Mouse (Mus musculus) liver, adult 2 months (tissue): ENCODE data around the gene Thrsp. TPM values are rescaled to one million over a fixed set of nuclear protein-coding genes. Genes with fewer than 3 reads are reported as not detected.
"Not testable (repeated sequence)": the region's sequence is repeated elsewhere in the genome, so short reads cannot be mapped to it uniquely, and the experiment has no call there.

Experiments used
- DNase-seq: peaks from one replicate; pipeline ENCODE4 v3.0.0-alpha.2; 2011; ENCODE audit warnings: low read depth, low spot score; ENCODE audit errors: extremely low read depth
- H3K27ac ChIP-seq: fragments of 200-500 bp; replicated peaks from 2 replicates; pipeline ENCODE4 v1.5.1; 2012; ENCODE audit warnings: low read depth, mild to moderate bottlenecking, control low read depth, inconsistent platforms, low read length; ENCODE audit not compliant: insufficient read depth
- H3K27me3 ChIP-seq: fragments of 200-500 bp; 2 replicates; pipeline ENCODE4 v1.6.1; 2012; ENCODE audit warnings: mild to moderate bottlenecking, moderate library complexity, low read length, inconsistent platforms; ENCODE audit not compliant: control insufficient read depth, insufficient read depth
- H3K36me3 ChIP-seq: fragments of 200-500 bp; 2 replicates; pipeline ENCODE4 v1.6.1; 2012; ENCODE audit warnings: low read length, inconsistent platforms; ENCODE audit not compliant: control insufficient read depth, insufficient read depth
- H3K4me1 ChIP-seq: fragments of 200-500 bp; 2 replicates; pipeline ENCODE4 v1.6.1; 2011; ENCODE audit warnings: low read length; ENCODE audit not compliant: control insufficient read depth, insufficient read depth
- H3K4me3 ChIP-seq: fragments of 200-500 bp; 2 replicates; pipeline ENCODE4 v1.5.1; 2011; ENCODE audit warnings: low read depth, mild to moderate bottlenecking, control low read depth, low read length, moderate library complexity; ENCODE audit not compliant: insufficient read depth
- H3K79me2 ChIP-seq: fragments of 200-500 bp; 2 replicates; pipeline ENCODE4 v1.6.1; 2012; ENCODE audit warnings: inconsistent platforms, mild to moderate bottlenecking, low read length, moderate library complexity; ENCODE audit not compliant: control insufficient read depth, insufficient read depth
- H3K9ac ChIP-seq: fragments of 200-500 bp; 2 replicates; pipeline ENCODE4 v1.6.1; 2012; ENCODE audit warnings: low read depth, mild to moderate bottlenecking, control low read depth, inconsistent platforms, low read length
- CTCF ChIP-seq: fragments of 200-500 bp; IDR thresholded peaks from 2 replicates; pipeline ENCODE4 v1.5.1; 2011; ENCODE audit warnings: low read depth, low read length, control low read depth
- POLR2A ChIP-seq: fragments of 200-500 bp; IDR thresholded peaks from 2 replicates; pipeline ENCODE4 v1.6.1; 2011; ENCODE audit warnings: low read length, control low read depth; ENCODE audit not compliant: insufficient read depth; ENCODE audit errors: extremely low read depth
- WGBS: fragments of 180-500 bp; shearing (Covaris S2); methylation state at CpG from one replicate; pipeline ENCODE4 v1.1.7; 2018; 5-methylcytosine and 5-hydroxymethylcytosine counted together
- polyA plus RNA-seq: library from polyadenylated mRNA; depleted of rRNA; stranded (reverse); fragments of >200 nt; gene quantifications from 2 replicates; pipeline ENCODE4 v1.2.3, GENCODE M21; 2012; rRNA removed
- total RNA-seq: library from RNA; depleted of rRNA; stranded (reverse); fragments of >200 nt; gene quantifications from 2 replicates; pipeline ENCODE4 v1.2.3, GENCODE M21; 2014; rRNA removed

Gene Thrsp
- total RNA-seq (292 and 1,156 TPM in 2 replicates), polyA plus RNA-seq (247 and 275 TPM in 2 replicates)

DNA sequence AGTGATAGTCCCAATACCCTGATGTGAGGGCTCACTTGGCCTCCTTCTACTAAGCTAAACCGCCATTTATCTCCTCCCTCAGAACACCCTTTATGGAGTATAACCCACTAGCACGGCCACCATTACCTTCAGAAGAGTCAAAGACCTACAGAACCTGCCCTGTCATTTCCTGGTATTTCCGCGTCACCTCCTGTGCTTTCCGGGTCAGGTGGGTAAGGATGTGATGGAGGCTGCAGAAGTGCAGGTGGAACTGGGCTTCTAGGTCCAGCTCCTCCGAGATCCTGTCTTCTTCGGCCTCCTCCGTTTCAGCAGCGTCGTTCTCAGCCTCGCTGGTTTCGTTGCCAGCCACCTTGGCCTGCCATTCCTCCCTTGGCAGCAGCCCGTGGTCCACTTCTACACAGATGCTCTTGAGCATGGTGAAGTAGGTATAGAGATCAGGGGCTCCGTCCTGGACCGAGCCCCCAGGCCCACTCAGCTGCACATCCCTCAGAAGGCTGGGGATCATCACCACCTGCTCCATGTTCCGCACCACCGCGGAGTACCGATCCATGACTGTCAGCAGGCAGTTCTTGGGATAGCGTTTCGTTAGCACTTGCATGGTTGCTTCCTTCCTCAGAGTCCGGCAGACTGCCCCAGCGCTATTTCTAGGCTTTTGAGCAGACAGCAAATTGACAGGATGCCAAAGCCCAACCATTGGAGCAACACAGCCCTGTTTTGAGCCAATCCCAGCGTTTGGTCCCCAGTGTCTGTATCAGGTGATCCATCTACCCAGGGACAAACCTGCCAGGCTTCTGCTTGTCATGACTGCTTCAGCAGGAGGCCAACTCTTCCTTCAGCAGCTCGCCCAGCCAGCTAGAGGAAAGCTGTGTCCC, at the start of gene Thrsp:
Gene Thrsp (minus strand): TSS at position 825 of the 872 bp plus-strand sequence.
- H3K9ac ChIP-seq: peak within 1 kb of the TSS; percentile 85
- TF ChIP-seq POLR2A: peak; percentile 97
- TF ChIP-seq CTCF: peak; percentile 27; the same call in 1 of the 2 replicates
- WGBS: 21% methylated on average over 25 of the region's 25 CpGs
- H3K27ac ChIP-seq: peak within 1 kb of the TSS; percentile 93
- H3K36me3 ChIP-seq: peaks cover 25% of the 10 kb centered on the region
- DNase-seq: peak; percentile 99
- no peaks in the 10 kb centered on the region for H3K27me3 ChIP-seq
- peaks cover 36% of the 10 kb centered on the region for H3K4me1 ChIP-seq
- peak within 1 kb of the TSS; percentile 74 for H3K4me3 ChIP-seq
- H3K79me2 ChIP-seq: peaks cover 8% of the 10 kb centered on the region; the same call in 1 of the 2 replicates

DNA sequence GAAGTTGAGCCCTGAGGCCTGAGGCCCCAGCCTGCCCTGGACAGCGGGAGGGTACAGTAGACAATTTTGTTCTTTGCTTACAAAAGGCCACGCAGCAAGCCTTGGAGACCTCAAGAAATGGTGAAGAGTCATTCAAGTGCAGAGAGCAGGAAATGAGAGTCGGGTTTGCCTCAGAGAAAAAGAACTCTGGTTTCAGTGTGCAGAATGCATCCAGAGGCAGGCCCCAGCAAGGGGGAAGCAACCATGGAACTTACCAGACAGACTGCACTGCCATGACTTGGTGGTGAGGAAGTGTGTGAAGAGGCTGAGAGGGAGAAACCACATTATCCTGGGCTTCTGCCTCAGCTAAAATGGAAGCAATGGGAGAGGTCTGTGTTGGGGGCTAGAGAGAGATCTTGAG, 38.0 kb upstream of the Thrsp start:
- no peaks in the 10 kb centered on the region for H3K27me3 ChIP-seq
- 83% methylated on average over 3 of the region's 3 CpGs for WGBS
- TF ChIP-seq CTCF (no peak), POLR2A (no peak)
- H3K4me1 ChIP-seq: peaks cover 4% of the 10 kb centered on the region; the same call in 1 of the 2 replicates
- H3K36me3 ChIP-seq: no peaks in the 10 kb centered on the region
- H3K4me3 ChIP-seq: no peak overlapping the region
- H3K9ac ChIP-seq: no peak overlapping the region
- no peaks in the 10 kb centered on the region for H3K79me2 ChIP-seq
- no peak for DNase-seq
- no peak overlapping the region for H3K27ac ChIP-seq

DNA sequence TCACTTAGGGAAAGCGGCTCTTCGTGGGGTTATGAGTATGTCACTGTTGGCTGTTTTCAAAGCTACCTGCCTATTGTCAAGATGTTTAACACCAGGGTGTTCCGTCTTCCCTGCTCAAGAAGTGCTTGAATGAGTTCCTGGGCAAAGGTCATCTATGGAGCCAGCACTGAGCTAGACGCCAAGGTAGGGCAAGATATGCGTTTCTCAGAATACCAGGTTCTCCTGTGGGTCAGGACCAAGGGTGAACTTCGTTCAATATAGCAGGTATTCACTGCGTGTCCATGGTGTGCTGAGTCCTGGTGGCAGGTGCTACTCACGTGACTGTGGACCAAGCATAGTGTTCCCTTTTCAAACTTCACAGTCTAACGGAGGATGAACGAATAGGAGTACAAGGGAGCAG, 37.3 kb upstream of the Thrsp start:
- H3K4me1 ChIP-seq: peaks cover 4% of the 10 kb centered on the region; the same call in 1 of the 2 replicates
- no peak overlapping the region for H3K4me3 ChIP-seq
- H3K27me3 ChIP-seq: no peaks in the 10 kb centered on the region
- no peak overlapping the region for H3K27ac ChIP-seq
- TF ChIP-seq POLR2A (no peak), CTCF (no peak)
- 96% methylated on average over 10 of the region's 10 CpGs for WGBS
- H3K9ac ChIP-seq: no peak overlapping the region
- no peaks in the 10 kb centered on the region for H3K36me3 ChIP-seq
- DNase-seq: no peak
- no peaks in the 10 kb centered on the region for H3K79me2 ChIP-seq

DNA sequence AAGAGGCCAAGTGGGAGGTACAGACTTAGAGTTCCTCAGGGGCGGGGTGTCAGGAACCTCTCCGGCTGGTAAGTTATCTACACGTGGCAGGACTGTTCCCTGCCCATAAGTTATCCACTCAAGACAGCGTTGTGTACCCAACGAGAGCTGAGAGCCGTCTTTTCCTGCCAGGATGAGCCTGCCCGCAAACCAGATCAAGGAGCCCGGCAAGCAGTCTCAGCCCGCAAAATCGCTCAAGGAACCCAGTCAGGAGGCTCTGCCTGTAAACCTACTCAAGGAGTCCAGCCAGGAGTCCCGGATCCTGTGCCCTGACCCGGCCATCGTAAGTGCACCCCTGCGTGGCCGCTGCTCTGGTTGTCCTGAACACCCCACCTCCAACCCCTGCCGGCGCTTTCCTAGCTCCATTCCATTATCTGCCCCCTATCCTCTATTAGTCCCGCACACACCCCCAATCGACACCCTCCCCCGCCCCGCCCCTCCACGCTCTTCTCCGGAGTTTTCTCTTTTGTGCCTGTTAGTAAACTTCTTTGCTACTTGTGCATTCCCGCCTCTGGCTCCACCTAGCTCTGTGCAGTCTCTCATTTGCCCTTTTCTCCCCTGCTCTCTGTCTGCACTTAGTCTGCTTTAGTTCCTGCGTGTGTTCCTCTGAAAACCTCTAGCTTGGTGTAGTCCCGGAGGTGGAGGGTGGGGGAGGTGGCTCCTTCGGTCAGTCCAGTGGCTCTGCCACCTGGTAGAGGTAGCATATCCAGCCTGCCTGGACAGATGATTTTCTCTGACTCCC, 35.8 kb upstream of the Thrsp start:
- Histone ChIP-seq H3K4me3 (peak overlapping the region; percentile 9), H3K4me1 (peaks cover 4% of the 10 kb centered on the region; the same call in 1 of the 2 replicates), H3K36me3 (no peaks in the 10 kb centered on the region), H3K27me3 (no peaks in the 10 kb centered on the region), H3K79me2 (no peaks in the 10 kb centered on the region), H3K9ac (peak overlapping the region; percentile 36), H3K27ac (no peak overlapping the region)
- TF ChIP-seq CTCF: no peak
- 3% methylated on average over 27 of the region's 27 CpGs for WGBS
- peak; percentile 20 for DNase-seq

DNA sequence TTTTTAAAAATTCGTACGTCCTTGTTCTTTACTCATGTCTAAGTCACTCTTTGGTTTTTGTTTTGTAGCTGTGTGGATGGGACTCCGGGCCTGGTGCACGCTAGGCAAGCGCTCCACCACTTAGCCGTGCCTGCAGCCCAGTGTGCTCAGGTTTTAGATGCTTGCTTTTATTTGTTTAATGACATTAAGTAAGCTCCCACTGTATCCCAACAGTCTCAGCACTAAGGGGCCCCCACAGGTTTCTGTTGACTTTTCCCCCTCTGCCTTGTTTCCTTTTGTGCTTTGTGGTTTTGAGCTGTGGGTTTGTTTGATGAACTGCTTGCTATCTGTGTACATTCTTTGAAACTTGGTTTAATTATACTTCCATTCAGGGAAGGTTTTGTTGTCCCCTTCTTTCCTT, 34.7 kb upstream of the Thrsp start:
- H3K27me3 ChIP-seq: no peaks in the 10 kb centered on the region
- H3K4me3 ChIP-seq: no peak overlapping the region
- no peak for DNase-seq
- WGBS: 82% methylated on average over 6 of the region's 6 CpGs
- H3K27ac ChIP-seq: no peak overlapping the region
- H3K4me1 ChIP-seq: peaks cover 4% of the 10 kb centered on the region; the same call in 1 of the 2 replicates
- no peaks in the 10 kb centered on the region for H3K36me3 ChIP-seq
- TF ChIP-seq CTCF (no peak), POLR2A (no peak)
- H3K9ac ChIP-seq: no peak overlapping the region
- no peaks in the 10 kb centered on the region for H3K79me2 ChIP-seq

DNA sequence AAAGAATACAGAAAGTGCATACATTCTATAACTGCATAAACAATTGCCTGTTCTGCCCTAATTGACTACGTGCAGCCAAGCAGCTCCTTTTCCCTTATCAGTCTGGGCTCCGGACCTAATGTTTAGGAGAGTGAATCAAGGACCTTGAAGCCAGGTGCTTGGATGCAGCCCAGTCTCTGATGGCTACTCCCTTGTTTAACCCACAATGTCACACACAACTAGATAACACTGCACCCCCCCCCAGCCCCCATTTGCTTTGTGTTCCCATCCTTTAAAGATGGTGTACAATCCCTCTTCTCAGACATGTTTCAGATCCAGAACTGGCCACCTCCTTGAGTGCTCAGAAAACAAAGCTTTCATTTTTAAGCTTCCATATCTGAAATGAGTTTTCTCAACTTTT, 33.5 kb upstream of the Thrsp start, which contains the start of gene Kctd14:
Gene Kctd14 (plus strand): TSS at position 301 of the 400 bp plus-strand sequence.
- H3K36me3 ChIP-seq, H3K79me2 ChIP-seq, H3K9ac ChIP-seq, H3K27ac ChIP-seq, H3K4me3 ChIP-seq, H3K4me1 ChIP-seq, DNase-seq, H3K27me3 ChIP-seq: not testable (repeated sequence)
- WGBS: 66% methylated on average over 2 of the region's 2 CpGs
